ENCODE assay signal across 9 mouse cellular contexts in genomic region chr7:66912866-66913265, GRCm38 (mm10).
DNase-seq lines count a peak whose midpoint lies in the region; ATAC-seq lines count a peak whose summit lies in the region.
"Had no signal": no experiment of that assay in that cellular context is flagged by ENCODE, and none has a peak within 500 bp of the region (broad histone marks: within the 10 kb centered on the region; RNA-seq: fewer than 3 reads in every experiment).

No protein-coding gene starts in this region.

- H3K36me3 ChIP-seq in midbrain, embryonic 11.5 days (ENCODE audit: control insufficient read depth, insufficient read depth, low read length) = no peaks in the 10 kb centered on the region

- no peak overlapping the region for H3K4me3 ChIP-seq in midbrain, embryonic 11.5 days (ENCODE audit: low read depth, low read length)

- no peak overlapping the region for H3K27ac ChIP-seq in midbrain, embryonic 11.5 days (ENCODE audit: low read depth, low read length)
- H3K27ac ChIP-seq: liver, embryonic 14.5 days had no signal

- WGBS in midbrain, embryonic 11.5 days = 67% methylated on average over 5 of the region's 5 CpGs

- ATAC-seq in midbrain, embryonic 11.5 days (ENCODE audit: low FRiP score) = no peak

- no peaks in the 10 kb centered on the region for H3K9me3 ChIP-seq in midbrain, embryonic 11.5 days (ENCODE audit: control insufficient read depth, low read length)

- peak; percentile 36 for DNase-seq in embryo, embryonic 10 days (ENCODE audit: low spot score)
- no peak for DNase-seq in embryo, embryonic 9.5 days (ENCODE audit: extremely low spot score)
- peak; percentile 19 for DNase-seq in right cerebral cortex, postnatal 14 days
- no peak for DNase-seq in right cerebral cortex, postnatal 36 days (ENCODE audit: low spot score in 2 of 2)
- DNase-seq in kidney, postnatal 4 days = peak; percentile 42 to 55
- no peak for DNase-seq in urinary bladder, postnatal 14 days (ENCODE audit: low spot score)
- DNase-seq in spleen, adult 18-20 months = no peak
- no peak for DNase-seq in midbrain, embryonic 11.5 days (ENCODE audit: low spot score, missing footprints)

- H3K27me3 ChIP-seq in midbrain, embryonic 11.5 days (ENCODE audit: control insufficient read depth, insufficient read depth, low read length) = no peaks in the 10 kb centered on the region

- no peak overlapping the region for H3K4me2 ChIP-seq in midbrain, embryonic 11.5 days

- no peak overlapping the region for H3K9ac ChIP-seq in midbrain, embryonic 11.5 days (ENCODE audit: low read length)
- H3K9ac ChIP-seq: liver, embryonic 14.5 days had no signal

- no peaks in the 10 kb centered on the region; the same call in 1 of the 2 replicates for H3K4me1 ChIP-seq in midbrain, embryonic 11.5 days (ENCODE audit: control insufficient read depth, insufficient read depth, low read length)

Comparison
In these comparisons a context has a peak if more than half of its experiments do, and no peak if none do; other contexts are left out.
1. DNase-seq: peak in embryo, embryonic 10 days (single experiment), right cerebral cortex, postnatal 14 days (single experiment) and kidney, postnatal 4 days (2 of 2); none in embryo, embryonic 9.5 days (single experiment), right cerebral cortex, postnatal 36 days (0 of 2), urinary bladder, postnatal 14 days (single experiment), spleen, adult 18-20 months (0 of 2) and midbrain, embryonic 11.5 days (single experiment).